Mouse (Mus musculus): Measurements from ENCODE around the gene Iqgap1. TPM values are rescaled to one million over a fixed set of nuclear protein-coding genes. Genes with fewer than 3 reads are reported as not detected.

The Iqgap1 gene
- polyA plus RNA-seq, 2 experiments = 5.5 to 11.2 TPM

DNA sequence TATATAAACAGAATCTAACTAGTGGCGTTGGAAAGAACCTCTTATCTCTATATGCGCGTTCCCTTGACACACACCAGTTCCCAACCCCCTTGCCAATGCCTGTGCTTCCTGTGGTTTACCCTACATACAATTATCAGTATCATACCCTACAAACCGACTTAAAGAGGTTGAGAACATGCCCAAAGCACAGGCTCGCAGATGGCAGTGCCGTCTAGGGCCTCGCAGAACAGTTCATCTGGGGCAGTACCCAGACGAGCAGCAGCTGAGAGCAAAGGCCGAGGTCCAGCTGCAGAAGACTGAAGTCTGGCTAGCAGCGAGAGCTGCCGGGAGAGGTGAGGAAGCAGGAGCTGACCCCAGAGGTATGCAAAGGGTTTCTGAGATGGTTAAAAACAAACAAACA lies 158.6 kb downstream of the Iqgap1 start:
- TF ChIP-seq EP300 (IDR thresholded peaks at IDR 0.05; ENCODE audit: low read depth) (peak; percentile 57; the same call in 1 of the 2 replicates), CTCF (IDR thresholded peaks at IDR 0.05; ENCODE audit: low read depth) (no peak)
- no peak overlapping the region for H3K4me3 ChIP-seq (ENCODE audit: insufficient read depth in 1 of 2, low read depth in 2 of 2, low read length in 2 of 2)
- H3K9ac ChIP-seq (replicated peaks) = peak overlapping the region; percentile 14; the same call in 1 of the 2 replicates
- no peaks in the 10 kb centered on the region for H3K27me3 ChIP-seq (ENCODE audit: control insufficient read depth, insufficient read depth, low read length)
- ATAC-seq (ENCODE audit: insufficient read depth) (peak; percentile 80), DNase-seq (ENCODE audit: low read depth in 3 of 3, low spot score in 3 of 3) (peak in 2 of 3 experiments; percentile 33 to 39)
- peaks cover 14 to 41% of the 10 kb centered on the region in 2 experiments for H3K4me1 ChIP-seq (replicated peaks; ENCODE audit: control insufficient read depth in 2 of 2, insufficient read depth in 2 of 2, low read length in 1 of 2)
- no peaks in the 10 kb centered on the region for H3K36me3 ChIP-seq (replicated peaks; ENCODE audit: control insufficient read depth, insufficient read depth, low read depth)
- H3K4me2 ChIP-seq (ENCODE audit: low read depth) = peak overlapping the region; percentile 21
- H3K9me3 ChIP-seq (ENCODE audit: control insufficient read depth, low read length) = no peaks in the 10 kb centered on the region
- peak overlapping the region; percentile 34 for H3K27ac ChIP-seq
- 3% methylated on average over 11 of the region's 11 CpGs for WGBS (ENCODE audit: insufficient replicate concordance)

DNA sequence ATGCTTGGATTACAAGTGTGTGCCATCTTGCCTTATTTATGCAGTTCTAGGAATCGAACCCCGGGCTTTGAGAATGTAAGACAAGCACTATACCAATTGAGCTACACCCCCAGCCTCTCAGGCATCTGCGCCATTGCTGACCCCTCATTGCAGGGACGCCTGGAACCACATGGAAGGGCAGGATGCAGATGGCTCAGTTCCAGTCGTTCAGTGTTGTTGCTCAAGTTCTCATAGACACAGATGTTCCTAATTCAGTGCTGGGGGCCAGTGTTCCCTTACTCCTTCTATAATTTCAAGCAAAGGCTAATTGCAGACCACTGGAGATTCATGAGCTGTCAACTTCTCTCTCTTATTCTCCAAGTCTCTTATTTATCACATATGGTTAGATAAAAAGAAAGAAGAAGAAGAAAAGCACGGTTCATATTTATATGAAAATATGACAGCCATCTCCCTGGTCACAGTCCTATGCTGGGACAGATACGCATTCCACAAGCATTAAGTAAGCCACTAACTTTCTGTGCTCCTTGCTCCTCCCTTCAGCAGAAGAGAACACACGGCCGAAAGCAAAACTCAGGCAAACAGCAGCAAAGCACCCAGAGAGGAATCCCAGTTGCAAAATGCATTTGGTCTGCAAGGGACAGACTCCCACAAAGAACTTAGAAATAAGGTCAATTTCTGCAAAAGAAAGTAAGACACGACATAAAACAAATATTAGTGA lies 159.4 kb downstream of the Iqgap1 start:
- 29% methylated on average over 10 of the region's 10 CpGs for WGBS (ENCODE audit: insufficient replicate concordance)
- H3K4me3 ChIP-seq (ENCODE audit: insufficient read depth in 1 of 2, low read depth in 2 of 2, low read length in 2 of 2) = no peak overlapping the region
- TF ChIP-seq EP300 (IDR thresholded peaks at IDR 0.05; ENCODE audit: low read depth) (no peak), CTCF (IDR thresholded peaks at IDR 0.05; ENCODE audit: low read depth) (no peak)
- no peaks in the 10 kb centered on the region for H3K36me3 ChIP-seq (replicated peaks; ENCODE audit: control insufficient read depth, insufficient read depth, low read depth)
- H3K4me2 ChIP-seq (ENCODE audit: low read depth) = peak overlapping the region; percentile 21
- H3K4me1 ChIP-seq (replicated peaks; ENCODE audit: control insufficient read depth in 2 of 2, insufficient read depth in 2 of 2, low read length in 1 of 2) = peaks cover 18 to 44% of the 10 kb centered on the region in 2 experiments
- no peak overlapping the region for H3K9ac ChIP-seq (replicated peaks)
- H3K27ac ChIP-seq = peak overlapping the region; percentile 10
- ATAC-seq (ENCODE audit: insufficient read depth) (no peak), DNase-seq (ENCODE audit: low read depth in 3 of 3, low spot score in 3 of 3) (no peak)
- no peaks in the 10 kb centered on the region for H3K9me3 ChIP-seq (ENCODE audit: control insufficient read depth, low read length)
- H3K27me3 ChIP-seq (ENCODE audit: control insufficient read depth, insufficient read depth, low read length) = no peaks in the 10 kb centered on the region

Other genes starting within 250 kb of the Iqgap1 start
- 1.7 and 1.9 TPM in 2 replicates for gene Crtc3, start 137.1 kb downstream of the Iqgap1 start, polyA plus RNA-seq (2012; rRNA removed)
- 2.4 and 4.2 TPM in 2 replicates for gene Crtc3, start 137.1 kb downstream of the Iqgap1 start, polyA plus RNA-seq (2014; fragmentation: Nextera tagmentation; extraction: Ambion mirVana)
- gene Zscan2, start 34.9 kb upstream of the Iqgap1 start, polyA plus RNA-seq (2012; rRNA removed) = 1.2 and 1.3 TPM in 2 replicates
- 0.08 and 0.13 TPM in 2 replicates for gene Zscan2, start 34.9 kb upstream of the Iqgap1 start, polyA plus RNA-seq (2014; fragmentation: Nextera tagmentation; extraction: Ambion mirVana)
- 8.8 and 10.7 TPM in 2 replicates for gene Wdr73, start 75.3 kb upstream of the Iqgap1 start, polyA plus RNA-seq (2012; rRNA removed)
- gene Wdr73, start 75.3 kb upstream of the Iqgap1 start, polyA plus RNA-seq (2014; fragmentation: Nextera tagmentation; extraction: Ambion mirVana) = 11.8 and 13.5 TPM in 2 replicates
- 1.3 and 2.1 TPM in 2 replicates for gene Nmb, start 79.1 kb upstream of the Iqgap1 start, polyA plus RNA-seq (2012; rRNA removed)
- gene Nmb, start 79.1 kb upstream of the Iqgap1 start, polyA plus RNA-seq (2014; fragmentation: Nextera tagmentation; extraction: Ambion mirVana) = 1.9 and 2.0 TPM in 2 replicates
- 50.0 and 51.0 TPM in 2 replicates for gene Sec11a, start 121.8 kb upstream of the Iqgap1 start, polyA plus RNA-seq (2012; rRNA removed)
- gene Sec11a, start 121.8 kb upstream of the Iqgap1 start, polyA plus RNA-seq (2014; fragmentation: Nextera tagmentation; extraction: Ambion mirVana) = 89.0 and 90.4 TPM in 2 replicates
- 8.3 and 11.3 TPM in 2 replicates for gene Zfp592, start 167.7 kb upstream of the Iqgap1 start, polyA plus RNA-seq (2012; rRNA removed)
- gene Zfp592, start 167.7 kb upstream of the Iqgap1 start, polyA plus RNA-seq (2014; fragmentation: Nextera tagmentation; extraction: Ambion mirVana) = 6.4 and 6.6 TPM in 2 replicates
- gene Alpk3, start 231.6 kb upstream of the Iqgap1 start, polyA plus RNA-seq (2012; rRNA removed) = 0.03 and 0.04 TPM in 2 replicates
- 0.03 and 0.08 TPM in 2 replicates for gene Alpk3, start 231.6 kb upstream of the Iqgap1 start, polyA plus RNA-seq (2014; fragmentation: Nextera tagmentation; extraction: Ambion mirVana)

Data from liver, embryonic 14.5 days (tissue).